Mouse (Mus musculus) layer of hippocampus, adult 2 months (tissue): ENCODE results near the gene Rnaseh2c. TPM values are rescaled to one million over a fixed set of nuclear protein-coding genes. Genes with fewer than 3 reads are reported as not detected.

ENCODE experiments used
- DNase-seq, 2 experiments: peaks; one replicate each; pipeline ENCODE4 v3.0.0; 2022; ENCODE audit warnings: low spot score in 2 of 2
- H3K27ac ChIP-seq: fragments of 200-600 bp; 2 replicates; pipeline ENCODE4 v1.8.1; 2022
- H3K4me3 ChIP-seq: fragments of 200-600 bp; 2 replicates; pipeline ENCODE4 v1.8.1; 2022; ENCODE audit warnings: mild to moderate bottlenecking
- CTCF ChIP-seq: fragments of 200-600 bp; conservative IDR thresholded peaks from 2 replicates; pipeline ENCODE4 v1.8.1; 2022; ENCODE audit warnings: antibody characterized with exemption, mild to moderate bottlenecking, moderate library complexity
- total RNA-seq, 2 experiments: library from RNA; stranded (reverse); gene quantifications; 2 replicates each; pipeline ENCODE4 v1.2.3; 2021

Rnaseh2c gene
- total RNA-seq, 2 experiments from 2014 or later, result 80.0 to 88.2 TPM

DNA sequence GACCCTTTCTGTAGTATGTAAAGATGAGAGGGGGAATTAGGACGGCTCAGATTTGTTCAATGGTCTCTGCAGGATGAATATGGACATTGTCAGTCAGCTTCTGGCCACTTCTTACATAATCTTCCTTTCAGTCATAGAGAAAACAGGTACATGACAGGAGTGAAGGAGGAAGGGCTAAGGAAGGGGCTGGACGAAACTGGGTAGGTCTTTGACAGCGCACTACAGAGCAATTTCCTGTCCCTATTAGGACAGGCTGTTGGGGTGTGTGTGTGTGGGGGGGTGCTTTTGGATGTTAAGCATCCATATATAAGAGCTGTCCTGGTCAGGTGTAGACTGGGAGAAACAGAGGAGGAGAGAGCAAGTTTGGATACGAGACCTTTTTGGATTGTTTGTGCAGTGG lies 2.4 kb upstream of the Rnaseh2c start:
- no peak for TF ChIP-seq CTCF
- no peak overlapping the region for H3K27ac ChIP-seq
- no peak overlapping the region for H3K4me3 ChIP-seq
- no peak for DNase-seq

DNA sequence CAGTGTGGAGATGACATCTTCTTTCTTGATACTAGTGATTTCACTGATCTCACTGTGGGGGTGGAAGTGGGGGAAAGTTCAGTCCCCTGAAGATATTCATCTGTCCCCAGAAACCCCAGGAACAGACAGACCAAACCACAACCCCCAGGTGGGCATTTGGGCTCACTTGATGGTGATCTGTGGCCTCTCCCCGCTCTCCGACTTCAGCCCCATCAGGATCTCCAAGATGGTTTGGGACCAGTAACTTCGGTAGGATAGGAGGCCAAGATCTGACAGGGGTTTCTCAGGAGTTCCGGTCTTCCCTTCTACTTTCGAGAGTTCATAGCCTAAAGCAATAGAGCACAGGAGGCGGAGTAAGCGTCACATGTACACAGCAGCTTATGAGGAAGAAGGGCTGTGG lies 2.0 kb downstream of the Rnaseh2c start:
- DNase-seq, result no peak
- TF ChIP-seq CTCF, result no peak
- H3K27ac ChIP-seq, result no peak overlapping the region
- no peak overlapping the region for H3K4me3 ChIP-seq

DNA sequence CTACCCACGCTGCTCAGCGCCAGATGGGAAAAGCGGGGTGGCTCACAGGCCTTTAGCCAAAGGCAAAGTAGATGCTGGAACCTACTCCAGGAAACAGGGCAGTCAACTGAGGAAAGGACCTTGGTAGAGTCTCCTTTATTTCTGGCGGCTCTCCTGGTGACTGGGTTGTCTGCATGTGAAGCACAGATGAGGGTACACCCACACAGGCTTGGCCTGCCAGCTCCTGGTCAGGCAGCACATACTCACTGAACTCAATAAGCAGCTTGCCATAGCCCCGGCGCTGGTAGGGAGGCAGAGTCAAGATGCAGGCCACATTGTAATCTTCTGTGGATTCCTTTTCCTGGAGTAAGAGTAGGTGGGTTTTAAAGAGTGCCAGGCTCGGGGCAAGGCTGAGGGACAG lies 3.5 kb downstream of the Rnaseh2c start:
- no peak for TF ChIP-seq CTCF
- Histone ChIP-seq H3K27ac (peak overlapping the region; percentile 32; the same call in 1 of the 2 replicates), H3K4me3 (no peak overlapping the region)
- peak in 1 of 2 experiments; percentile 21 for DNase-seq

DNA sequence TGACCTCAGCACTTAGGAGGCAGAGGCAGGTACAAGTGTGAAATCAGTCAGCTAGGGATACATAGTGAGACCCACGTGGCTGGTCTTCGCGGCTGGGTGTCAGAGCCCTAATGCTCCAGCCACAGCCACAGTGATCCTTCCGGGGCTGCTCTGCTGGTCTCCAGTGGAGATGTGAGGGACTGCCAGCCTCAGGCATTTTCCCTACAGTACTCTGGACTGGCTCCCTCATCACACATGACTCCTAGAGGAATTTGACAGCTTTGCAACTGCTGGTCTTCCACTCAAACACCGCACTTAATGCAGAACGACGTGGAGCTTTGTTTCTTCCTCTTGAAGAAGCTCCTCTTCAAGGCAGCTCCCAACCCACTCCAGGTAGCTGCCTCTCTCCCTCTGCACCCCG lies 4.5 kb downstream of the Rnaseh2c start:
- no peak overlapping the region for H3K27ac ChIP-seq
- peak; percentile 62 for TF ChIP-seq CTCF
- H3K4me3 ChIP-seq, result no peak overlapping the region
- no peak for DNase-seq

DNA sequence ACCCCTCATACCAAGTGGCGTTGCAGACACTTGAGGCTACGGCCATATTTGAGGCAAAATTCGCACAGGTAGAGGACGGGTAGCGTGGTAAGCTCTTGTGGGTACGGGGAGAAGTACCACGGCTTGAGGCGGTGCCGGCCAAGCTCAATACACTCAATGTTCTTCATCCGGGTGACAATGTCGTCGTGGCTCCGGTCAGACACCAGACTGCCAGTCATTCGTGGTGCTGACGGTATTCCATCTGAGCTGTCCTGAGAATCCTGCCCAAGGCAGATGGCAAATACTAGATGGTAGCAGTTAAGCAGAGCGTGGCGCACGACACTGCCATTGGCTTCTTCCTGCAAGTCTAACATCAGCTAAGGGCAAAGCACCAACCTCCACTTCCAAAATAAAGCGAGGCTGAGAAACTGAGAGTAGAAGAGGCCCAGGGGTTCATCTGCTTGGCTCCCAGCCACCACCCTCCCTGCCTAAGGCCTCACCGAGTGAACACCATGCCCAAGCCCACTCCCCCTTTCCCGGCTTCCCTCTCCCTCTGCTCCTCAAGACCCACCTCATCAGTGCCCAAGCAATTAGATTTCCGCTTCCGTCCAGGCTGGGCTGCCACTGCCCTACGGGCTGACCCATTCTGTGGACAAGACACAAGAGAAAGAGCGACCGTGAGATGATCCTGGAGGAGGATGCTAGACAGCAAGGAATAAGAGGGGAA lies 6.2 kb downstream of the Rnaseh2c start:
- no peak for DNase-seq
- Histone ChIP-seq H3K27ac (no peak overlapping the region), H3K4me3 (no peak overlapping the region)
- no peak for TF ChIP-seq CTCF

DNA sequence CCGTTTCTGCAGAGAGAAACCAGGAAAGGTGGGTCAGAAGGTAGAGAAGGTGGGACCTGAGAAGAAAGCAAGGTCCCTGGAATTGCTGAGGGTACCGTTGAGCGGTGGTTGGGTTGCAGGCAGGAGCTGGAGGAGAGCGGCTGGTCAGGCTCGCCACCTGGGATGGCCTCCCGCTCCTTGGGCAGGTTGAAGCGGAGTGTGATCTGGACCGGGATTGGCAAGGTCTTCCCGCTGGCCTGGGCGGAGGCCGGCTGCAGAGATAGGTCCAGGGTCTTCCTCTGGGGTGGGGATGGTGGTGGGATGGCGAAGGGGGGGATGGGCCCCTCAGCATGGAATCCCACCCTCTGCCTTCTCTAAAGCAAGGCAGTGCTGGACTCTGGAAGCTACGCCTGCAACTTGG lies 7.0 kb downstream of the Rnaseh2c start:
- Histone ChIP-seq H3K4me3 (peak overlapping the region; percentile 72), H3K27ac (peak overlapping the region; percentile 100)
- no peak for TF ChIP-seq CTCF
- no peak for DNase-seq

DNA sequence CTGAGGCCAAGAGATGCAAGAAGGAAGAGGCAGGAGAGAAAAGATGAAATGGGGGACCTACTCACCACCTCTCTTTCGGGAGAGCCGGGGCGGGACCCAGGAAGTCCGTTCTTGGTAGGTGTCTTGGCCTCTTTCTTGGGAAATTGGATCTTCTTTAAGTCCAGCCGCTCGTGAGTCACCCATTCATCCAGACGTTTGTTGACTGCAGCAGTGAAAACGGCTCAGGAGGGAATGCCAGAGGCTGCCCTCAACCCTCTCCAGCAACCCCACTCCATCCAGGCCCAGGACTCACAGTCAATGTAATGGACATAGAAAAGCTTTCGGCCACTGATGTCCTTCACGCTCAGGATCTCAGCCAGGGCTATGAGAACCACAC lies 7.5 kb downstream of the Rnaseh2c start:
- no peak for TF ChIP-seq CTCF
- H3K4me3 ChIP-seq, result peak overlapping the region; percentile 72
- no peak for DNase-seq
- H3K27ac ChIP-seq, result peak overlapping the region; percentile 100

DNA sequence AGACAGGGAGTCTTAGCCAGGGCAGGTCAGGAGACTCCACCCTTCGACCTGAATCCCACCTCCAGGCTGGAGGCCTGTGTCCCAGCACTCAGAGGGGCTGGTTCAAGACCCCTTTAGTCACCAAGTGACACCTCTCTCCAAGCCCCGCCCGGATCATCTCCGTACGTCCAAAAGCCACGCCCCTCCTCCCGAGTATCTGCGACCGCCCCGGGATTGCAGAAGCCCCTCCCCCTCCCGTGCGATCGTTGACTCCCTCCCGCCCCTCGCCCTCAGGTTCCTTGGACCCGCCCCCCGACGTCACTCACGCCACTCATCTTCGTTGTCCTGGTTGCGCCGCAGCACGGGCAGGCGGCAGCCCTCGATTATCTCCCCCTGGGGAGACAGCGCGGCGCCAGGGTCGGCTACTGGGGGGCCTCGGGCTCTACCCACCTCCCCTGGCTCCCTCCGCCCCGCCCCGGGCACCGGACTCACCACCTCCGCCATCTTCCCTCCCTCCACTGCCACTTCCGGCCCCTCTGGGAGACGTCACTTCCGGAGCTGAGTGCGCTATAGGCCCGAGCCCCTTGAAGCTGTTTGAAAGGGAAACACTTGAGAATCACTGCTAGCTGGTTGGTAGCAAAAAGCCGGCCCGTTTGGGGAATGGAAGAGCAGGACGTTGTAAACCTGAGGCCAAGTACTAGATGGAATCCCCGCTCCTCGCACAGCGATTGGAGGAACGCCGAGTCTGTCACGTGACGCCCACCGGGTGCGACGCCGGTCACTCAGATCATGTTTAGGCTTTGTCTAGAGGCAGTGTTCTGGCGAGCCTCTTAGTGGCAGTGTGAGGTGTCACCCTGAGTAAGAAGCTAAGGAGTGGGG lies 8.1 kb downstream of the Rnaseh2c start, which contains the start of gene Kat5:
Gene Kat5 (minus strand): TSS at position 691 of the 858 bp plus-strand sequence.
- DNase-seq, result peak; percentile 89 to 90
- peak; percentile 34; the same call in 1 of the 2 replicates for TF ChIP-seq CTCF
- Histone ChIP-seq H3K4me3 (peak within 1 kb of the TSS; percentile 72), H3K27ac (peak within 1 kb of the TSS; percentile 100)

DNA sequence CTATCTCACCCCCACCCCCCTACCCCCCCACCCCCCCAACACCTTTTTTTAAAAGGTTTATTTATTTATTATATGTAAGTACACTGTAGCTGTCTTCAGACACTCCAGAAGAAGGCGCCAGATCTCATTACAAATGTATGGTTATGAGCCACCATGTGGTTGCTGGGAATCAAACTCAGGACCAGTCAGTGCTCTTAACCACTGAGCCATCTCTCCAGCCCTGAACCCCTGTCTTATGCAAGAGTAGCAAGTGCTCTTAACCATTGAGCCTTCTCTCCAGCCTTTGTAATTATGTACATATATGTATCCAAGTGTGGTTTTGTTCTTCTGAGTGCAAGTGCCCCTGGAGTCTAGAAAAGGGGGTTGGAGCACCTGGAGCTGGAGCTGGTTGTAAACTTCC lies 10.3 kb downstream of the Rnaseh2c start:
- TF ChIP-seq CTCF, result 0 out of 2 replicates have a peak, but pooled peaks have one; percentile 5
- no peak overlapping the region for H3K27ac ChIP-seq
- no peak overlapping the region for H3K4me3 ChIP-seq
- DNase-seq, result no peak

DNA sequence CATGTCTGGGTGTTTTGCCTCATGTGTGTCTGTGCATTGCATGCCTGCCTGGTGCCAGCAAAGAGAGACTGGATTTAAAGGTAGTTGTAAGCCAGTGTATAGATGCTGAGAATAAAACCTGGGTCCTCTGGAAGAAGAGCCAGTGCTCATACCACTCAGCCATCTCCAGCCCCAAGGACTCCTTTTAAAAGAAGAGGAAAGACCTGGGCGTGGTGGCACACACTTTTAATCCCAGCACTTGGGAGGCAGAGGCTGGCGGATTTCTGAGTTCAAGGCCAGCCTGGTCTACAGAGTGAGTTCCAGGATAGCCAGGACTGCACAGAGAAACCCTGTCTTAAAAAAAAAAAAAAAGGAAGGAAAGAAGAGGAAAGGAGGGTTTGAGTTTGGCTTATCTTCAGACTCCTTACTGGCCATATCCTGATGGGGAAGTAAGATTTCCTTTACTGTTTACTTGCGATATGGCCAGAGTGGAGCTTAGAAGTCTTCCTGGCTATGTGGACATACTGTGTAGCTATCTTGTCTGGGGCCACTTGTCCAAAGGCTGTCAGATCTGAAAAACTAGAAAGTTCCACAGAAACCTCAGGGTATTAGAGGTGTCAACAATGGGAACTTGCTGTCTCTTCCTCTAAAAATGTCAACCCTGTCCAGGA lies 11.2 kb downstream of the Rnaseh2c start:
- DNase-seq, result no peak
- TF ChIP-seq CTCF, result no peak
- Histone ChIP-seq H3K4me3 (no peak overlapping the region), H3K27ac (no peak overlapping the region)

DNA sequence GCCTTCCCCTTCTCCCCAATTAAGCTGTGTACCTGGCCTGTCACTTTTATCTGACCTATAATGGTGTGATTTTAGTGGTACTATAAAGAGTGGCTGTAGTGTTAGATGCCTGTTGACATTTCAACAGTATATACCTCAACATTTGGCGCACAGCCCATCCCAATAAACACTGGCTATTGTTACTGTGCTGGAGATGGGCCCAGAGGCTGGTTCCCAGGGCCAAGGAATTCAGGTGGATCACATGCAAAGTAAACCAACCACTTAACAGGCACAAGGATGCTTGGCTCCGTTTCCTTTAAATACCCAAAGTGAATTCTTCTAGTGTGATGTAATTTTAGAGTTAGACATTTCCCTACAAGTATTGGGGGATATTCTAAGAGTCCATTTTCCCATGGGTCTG lies 13.3 kb downstream of the Rnaseh2c start:
- no peak for TF ChIP-seq CTCF
- no peak overlapping the region for H3K27ac ChIP-seq
- H3K4me3 ChIP-seq, result no peak overlapping the region
- no peak for DNase-seq

DNA sequence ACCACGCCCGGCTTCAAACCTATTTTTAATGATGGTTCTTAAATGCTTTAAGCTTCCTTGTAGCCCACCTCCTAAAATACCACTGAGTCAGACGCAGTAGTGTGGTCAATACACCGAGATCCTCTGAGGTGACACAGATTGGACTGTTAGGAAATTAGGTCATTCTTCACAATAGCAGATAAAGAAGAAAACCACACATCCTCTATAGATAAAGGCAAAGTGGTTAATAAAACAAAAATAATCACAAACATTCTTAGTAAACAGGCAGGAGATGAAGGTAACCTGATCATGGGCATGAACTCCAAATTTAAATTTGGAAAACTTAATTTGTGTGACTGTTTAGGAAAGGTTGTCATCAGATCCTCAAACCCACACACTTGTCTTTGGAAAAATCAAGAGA lies 18.3 kb downstream of the Rnaseh2c start:
- DNase-seq, result no peak
- H3K27ac ChIP-seq, result no peak overlapping the region
- H3K4me3 ChIP-seq, result no peak overlapping the region
- TF ChIP-seq CTCF, result no peak

DNA sequence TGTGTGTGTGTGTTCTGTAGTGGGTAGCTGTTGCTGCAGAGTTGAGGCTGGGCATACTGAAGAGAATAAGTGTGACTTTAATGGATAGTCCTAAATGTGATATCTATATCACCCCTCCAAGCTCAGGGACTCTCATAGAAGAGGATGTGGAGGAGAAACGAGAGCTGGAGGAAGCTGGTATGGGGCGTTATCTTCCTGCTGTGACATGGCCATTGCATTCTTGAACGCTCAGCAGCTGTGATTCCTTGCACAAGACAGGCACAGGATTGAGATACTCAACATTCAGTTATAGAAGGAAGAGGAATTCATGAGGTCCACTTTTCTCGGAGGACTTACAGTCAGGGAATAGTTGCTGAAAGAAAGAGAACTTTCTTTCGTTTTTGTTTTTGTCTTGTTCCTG lies 20.2 kb downstream of the Rnaseh2c start:
- Histone ChIP-seq H3K27ac (no peak overlapping the region), H3K4me3 (no peak overlapping the region)
- TF ChIP-seq CTCF, result no peak
- no peak for DNase-seq
